Mouse (Mus musculus): Measurements from ENCODE around the gene Fgd2. TPM values are rescaled to one million over a fixed set of nuclear protein-coding genes. Genes with fewer than 3 reads are reported as not detected.
A peak's percentile ranks its signal among the peaks of the same experiment; 100 is the strongest.
"Not testable (repeated sequence)": the region's sequence is repeated elsewhere in the genome, so short reads cannot be mapped to it uniquely, and the experiment has no call there.

Gene Fgd2
- total and polyA plus RNA-seq, 2 experiments: 7.6 to 8.8 TPM

DNA sequence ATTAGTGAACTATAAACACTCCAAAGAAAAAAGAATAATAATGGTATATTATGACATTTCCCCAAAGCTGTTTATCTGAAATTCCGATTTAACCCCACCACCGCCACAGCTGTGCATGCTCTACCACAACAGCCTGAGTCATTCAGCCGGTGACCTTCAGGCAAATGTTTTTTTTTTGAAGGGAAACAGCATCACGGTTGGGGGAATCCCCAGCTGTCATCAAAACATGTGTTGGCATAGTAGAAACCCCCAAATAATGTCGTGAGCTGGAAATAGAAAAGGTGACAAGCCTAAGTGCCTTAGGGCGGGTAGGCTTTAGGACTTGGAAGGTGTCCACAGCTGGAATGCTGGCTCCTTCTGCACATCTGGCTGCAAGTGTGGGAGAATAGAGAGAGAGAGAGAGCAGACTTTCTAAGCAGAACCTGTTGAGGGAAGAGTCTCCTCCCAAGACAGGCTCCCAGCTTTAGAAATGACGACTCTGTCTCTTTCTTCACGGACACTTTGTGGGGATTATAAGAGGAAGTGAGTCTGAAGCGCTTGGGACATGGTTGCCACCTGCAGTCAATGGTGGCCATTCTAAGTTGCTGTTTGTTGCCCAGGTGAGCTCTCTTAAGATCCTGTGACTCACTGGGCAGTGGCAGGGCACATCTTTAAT is 33.5 kb downstream of the Fgd2 start:
- Histone ChIP-seq H3K4me1 (ENCODE audit: control insufficient read depth, insufficient read depth, low read length) (peaks cover 19% of the 10 kb centered on the region), H3K36me3 (ENCODE audit: control insufficient read depth, insufficient read depth, low read length) (no peaks in the 10 kb centered on the region), H3K27me3 (ENCODE audit: control insufficient read depth, insufficient read depth, low read length) (no peaks in the 10 kb centered on the region), H3K79me2 (ENCODE audit: control insufficient read depth, insufficient read depth, low read length) (no peaks in the 10 kb centered on the region), H3K27ac (replicated peaks; ENCODE audit: insufficient read depth, low read depth, low read length) (peak overlapping the region; percentile 10; the same call in 1 of the 2 replicates), H3K9ac (ENCODE audit: low read depth, low read length) (no peak overlapping the region), H3K4me3 (ENCODE audit: insufficient read depth, low read depth, low read length) (no peak overlapping the region)
- DNase-seq (ENCODE audit: extremely low read depth, low read depth, low spot score): no peak
- 66% methylated on average over 9 of the region's 9 CpGs for WGBS
- TF ChIP-seq CTCF (IDR thresholded peaks at IDR 0.05; ENCODE audit: low read depth, low read length) (no peak), POLR2A (IDR thresholded peaks at IDR 0.05; ENCODE audit: extremely low read depth, insufficient read depth, low read length) (no peak)

DNA sequence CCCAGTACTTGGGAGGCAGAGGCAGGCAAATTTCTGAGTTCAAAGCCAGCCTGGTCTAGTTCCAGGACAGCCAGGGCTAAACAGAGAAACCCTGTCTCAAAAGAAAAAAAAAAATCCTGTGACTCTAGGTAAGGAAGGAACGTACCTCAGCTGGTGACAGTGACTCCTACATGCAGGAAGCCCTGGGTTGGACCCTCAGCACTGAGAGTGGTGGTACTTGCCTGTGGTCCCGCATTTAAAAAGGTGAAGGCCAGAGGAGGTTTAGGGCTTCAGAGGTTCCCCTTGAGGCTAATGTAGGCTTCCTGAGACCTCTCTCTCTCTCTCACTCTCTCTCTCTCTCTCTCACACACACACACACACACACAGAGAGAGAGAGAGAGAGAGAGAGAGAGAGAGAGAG is 34.0 kb downstream of the Fgd2 start:
- Histone ChIP-seq H3K4me1 (ENCODE audit: control insufficient read depth, insufficient read depth, low read length) (peaks cover 23% of the 10 kb centered on the region), H3K27ac (replicated peaks; ENCODE audit: insufficient read depth, low read depth, low read length) (peak overlapping the region; percentile 10)
- WGBS: 82% methylated on average over 2 of the region's 2 CpGs
- not testable (repeated sequence) for H3K4me3 ChIP-seq (ENCODE audit: insufficient read depth, low read depth, low read length); DNase-seq (ENCODE audit: extremely low read depth, low read depth, low spot score); H3K27me3 ChIP-seq (ENCODE audit: control insufficient read depth, insufficient read depth, low read length); H3K79me2 ChIP-seq (ENCODE audit: control insufficient read depth, insufficient read depth, low read length); H3K36me3 ChIP-seq (ENCODE audit: control insufficient read depth, insufficient read depth, low read length); H3K9ac ChIP-seq (ENCODE audit: low read depth, low read length)

DNA sequence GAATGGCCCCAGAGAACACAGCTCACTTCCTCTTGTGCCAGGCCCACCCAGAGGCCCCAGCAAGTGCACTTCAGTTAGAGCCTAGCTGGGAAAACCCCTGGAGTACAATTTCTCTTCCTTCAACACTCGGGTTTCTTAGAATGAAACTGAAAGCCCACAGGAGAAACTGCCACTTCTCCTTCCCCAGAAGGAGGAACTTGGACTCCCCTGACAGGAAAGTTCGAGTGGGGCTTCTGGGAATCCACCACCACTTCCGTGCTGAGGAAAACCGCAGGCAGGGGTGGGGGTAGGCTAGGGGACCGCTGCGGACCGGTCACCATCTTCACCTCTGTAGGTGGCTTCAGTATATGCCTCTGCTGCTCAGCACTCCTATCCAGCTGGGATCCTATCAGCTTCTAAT is 34.7 kb downstream of the Fgd2 start:
- H3K36me3 ChIP-seq (ENCODE audit: control insufficient read depth, insufficient read depth, low read length): no peaks in the 10 kb centered on the region
- H3K4me3 ChIP-seq (ENCODE audit: insufficient read depth, low read depth, low read length): peak overlapping the region; percentile 30; the same call in 1 of the 2 replicates
- peak overlapping the region; percentile 58 for H3K27ac ChIP-seq (replicated peaks; ENCODE audit: insufficient read depth, low read depth, low read length)
- H3K27me3 ChIP-seq (ENCODE audit: control insufficient read depth, insufficient read depth, low read length): no peaks in the 10 kb centered on the region
- WGBS: 61% methylated on average over 7 of the region's 7 CpGs
- no peak overlapping the region for H3K9ac ChIP-seq (ENCODE audit: low read depth, low read length)
- DNase-seq (ENCODE audit: extremely low read depth, low read depth, low spot score): peak; percentile 48
- TF ChIP-seq CTCF (IDR thresholded peaks at IDR 0.05; ENCODE audit: low read depth, low read length) (no peak), POLR2A (IDR thresholded peaks at IDR 0.05; ENCODE audit: extremely low read depth, insufficient read depth, low read length) (no peak)
- no peaks in the 10 kb centered on the region for H3K79me2 ChIP-seq (ENCODE audit: control insufficient read depth, insufficient read depth, low read length)
- peaks cover 24% of the 10 kb centered on the region for H3K4me1 ChIP-seq (ENCODE audit: control insufficient read depth, insufficient read depth, low read length)

DNA sequence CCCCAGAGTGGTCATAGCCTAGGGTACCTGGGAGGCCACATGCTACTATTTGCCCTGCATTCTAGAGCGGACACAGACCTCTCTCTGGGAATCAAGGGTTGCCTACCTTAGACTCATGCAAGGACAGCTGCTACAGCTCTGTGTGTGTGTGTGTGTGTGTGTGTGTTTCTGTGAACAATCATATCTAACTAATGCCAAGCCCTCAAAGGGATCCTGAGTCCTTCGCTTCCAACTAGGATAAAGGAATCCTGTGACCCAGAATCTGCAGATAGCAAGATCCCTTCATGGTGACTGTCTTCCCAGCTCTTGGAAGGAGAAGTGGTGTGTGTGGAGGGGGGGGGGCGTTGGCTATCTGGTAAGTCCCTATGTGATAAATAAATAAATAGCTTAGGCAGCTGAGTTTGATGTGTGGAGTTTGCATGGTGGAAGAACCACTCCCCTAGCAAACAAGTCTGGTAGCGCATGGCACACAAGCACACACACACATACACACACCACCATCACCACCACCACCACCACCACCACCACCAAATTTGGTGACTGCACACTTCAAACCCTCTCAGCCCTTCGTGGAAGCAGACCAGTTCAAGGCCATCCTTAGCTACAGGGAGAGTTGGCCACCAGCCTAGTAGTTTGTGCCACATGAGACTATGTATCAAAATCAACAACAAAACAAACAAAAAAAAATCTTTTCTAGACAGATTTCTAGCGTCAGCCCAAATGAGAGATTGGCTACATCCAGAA is 35.5 kb downstream of the Fgd2 start:
- TF ChIP-seq POLR2A (IDR thresholded peaks at IDR 0.05; ENCODE audit: extremely low read depth, insufficient read depth, low read length): no peak
- no peak for TF ChIP-seq CTCF (IDR thresholded peaks at IDR 0.05; ENCODE audit: low read depth, low read length)
- Histone ChIP-seq H3K79me2 (ENCODE audit: control insufficient read depth, insufficient read depth, low read length) (no peaks in the 10 kb centered on the region), H3K36me3 (ENCODE audit: control insufficient read depth, insufficient read depth, low read length) (no peaks in the 10 kb centered on the region), H3K9ac (ENCODE audit: low read depth, low read length) (no peak overlapping the region), H3K4me3 (ENCODE audit: insufficient read depth, low read depth, low read length) (no peak overlapping the region), H3K27ac (replicated peaks; ENCODE audit: insufficient read depth, low read depth, low read length) (peak overlapping the region; percentile 39), H3K27me3 (ENCODE audit: control insufficient read depth, insufficient read depth, low read length) (no peaks in the 10 kb centered on the region), H3K4me1 (ENCODE audit: control insufficient read depth, insufficient read depth, low read length) (peaks cover 24% of the 10 kb centered on the region)
- no peak for DNase-seq (ENCODE audit: extremely low read depth, low read depth, low spot score)
- 28% methylated on average over 6 of the region's 6 CpGs for WGBS

DNA sequence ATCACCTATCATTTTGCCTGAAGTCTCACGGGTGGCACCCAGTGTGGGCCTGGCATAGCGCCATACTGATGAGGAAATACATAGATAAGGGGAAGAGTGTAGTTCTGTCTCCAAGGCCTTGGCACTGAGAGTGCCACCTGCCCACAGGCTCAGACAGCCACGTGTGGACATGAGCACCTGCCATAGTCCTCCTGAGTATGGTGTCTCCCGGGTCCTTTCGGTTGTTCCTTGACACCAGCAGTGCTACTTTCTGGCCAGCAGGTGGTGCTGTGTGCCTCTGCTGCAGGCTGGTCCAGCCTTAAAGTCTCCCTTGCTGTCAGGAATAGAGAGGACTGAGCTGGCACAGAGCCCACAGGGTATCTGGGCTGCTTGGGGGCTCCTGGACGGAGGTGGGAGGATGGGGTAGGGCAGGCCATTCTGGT is 36.1 kb downstream of the Fgd2 start:
- H3K27ac ChIP-seq (replicated peaks; ENCODE audit: insufficient read depth, low read depth, low read length): peak overlapping the region; percentile 9; the same call in 1 of the 2 replicates
- WGBS: 2% methylated on average over 6 of the region's 6 CpGs
- peaks cover 24% of the 10 kb centered on the region for H3K4me1 ChIP-seq (ENCODE audit: control insufficient read depth, insufficient read depth, low read length)
- peak; percentile 99 for DNase-seq (ENCODE audit: extremely low read depth, low read depth, low spot score)
- no peak overlapping the region for H3K9ac ChIP-seq (ENCODE audit: low read depth, low read length)
- no peaks in the 10 kb centered on the region for H3K36me3 ChIP-seq (ENCODE audit: control insufficient read depth, insufficient read depth, low read length)
- H3K27me3 ChIP-seq (ENCODE audit: control insufficient read depth, insufficient read depth, low read length): no peaks in the 10 kb centered on the region
- TF ChIP-seq CTCF (IDR thresholded peaks at IDR 0.05; ENCODE audit: low read depth, low read length) (peak; percentile 99), POLR2A (IDR thresholded peaks at IDR 0.05; ENCODE audit: extremely low read depth, insufficient read depth, low read length) (no peak)
- H3K79me2 ChIP-seq (ENCODE audit: control insufficient read depth, insufficient read depth, low read length): no peaks in the 10 kb centered on the region
- H3K4me3 ChIP-seq (ENCODE audit: insufficient read depth, low read depth, low read length): no peak overlapping the region

Measured in liver, adult 2 months (tissue).